Mouse (Mus musculus) embryonic fibroblast, embryonic 13.5 days (primary cell): ENCODE measurements around the gene Gja5. TPM values are rescaled to one million over a fixed set of nuclear protein-coding genes. Genes with fewer than 3 reads are reported as not detected.

Experiments used
- H3K27ac ChIP-seq: 2 replicates; pipeline ENCODE4 v1.5.1; 2012; ENCODE audit warnings: low read length, control low read depth, inconsistent platforms; ENCODE audit not compliant: insufficient read depth
- H3K4me1 ChIP-seq: 2 replicates; pipeline ENCODE4 v1.6.1; 2011; ENCODE audit warnings: low read length; ENCODE audit not compliant: control insufficient read depth, insufficient read depth
- H3K4me3 ChIP-seq: 2 replicates; pipeline ENCODE4 v1.5.1; 2011; ENCODE audit warnings: mild to moderate bottlenecking, control low read depth, low read length; ENCODE audit not compliant: insufficient read depth
- CTCF ChIP-seq: IDR thresholded peaks from 2 replicates; pipeline ENCODE4 v1.5.1; 2011; ENCODE audit warnings: mild to moderate bottlenecking, control low read depth, low read length, moderate library complexity, borderline replicate concordance; ENCODE audit not compliant: insufficient read depth
- POLR2A ChIP-seq: IDR thresholded peaks from 2 replicates; pipeline ENCODE4 v1.6.1; 2011; ENCODE audit warnings: low read depth, mild to moderate bottlenecking, control low read depth, low read length, moderate library complexity
- polyA plus RNA-seq: library from polyadenylated mRNA; stranded (reverse); fragments of >200 nt; gene quantifications from 2 replicates; pipeline ENCODE4 v1.2.4, GENCODE M21; 2011; ENCODE audit warnings: low read depth; ENCODE audit not compliant: missing spikeins, insufficient read length

The Gja5 gene
- polyA plus RNA-seq, 1 experiment = 0.47 TPM

- TF ChIP-seq POLR2A = no peak
- peak overlapping the region; percentile 25; the same call in 1 of the 2 replicates for H3K27ac ChIP-seq
Observed at GRCm38 (mm10) chr3:97025226-97025625, 120.7 kb downstream of the Gja5 start.

GRCm38 (mm10) chr3:97032053-97032496 is 127.6 kb downstream of the Gja5 start:
- Histone ChIP-seq H3K4me3 (no peak overlapping the region; the same call in 1 of the 2 replicates), H3K27ac (no peak overlapping the region)

More at GRCm38 (mm10) chr3:97025226-97025625, 120.7 kb downstream of the Gja5 start:
- Histone ChIP-seq H3K4me1 (peaks cover 7% of the 10 kb centered on the region; the same call in 1 of the 2 replicates), H3K4me3 (no peak overlapping the region)

DNA sequence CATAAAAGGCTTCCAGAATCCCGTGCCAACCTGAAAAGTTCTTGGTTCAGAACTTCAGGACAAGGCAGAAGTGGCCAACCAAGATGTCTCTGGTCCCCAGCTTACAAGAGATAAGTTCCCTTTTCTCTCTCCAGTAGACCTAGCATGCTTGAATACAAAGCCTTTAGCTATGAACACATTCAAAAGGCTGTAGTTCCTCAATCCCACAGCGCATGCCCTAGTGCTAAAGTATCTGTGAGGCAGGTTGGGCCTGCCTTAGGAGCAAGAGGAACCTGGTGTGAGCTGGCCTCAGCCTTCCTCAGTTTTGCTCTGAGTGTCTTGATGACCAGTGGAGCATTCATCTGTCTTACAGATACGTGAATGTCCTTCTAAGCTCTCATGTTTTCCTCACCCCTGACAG is 131.1 kb downstream of the Gja5 start:
- no peak for TF ChIP-seq CTCF
- TF ChIP-seq POLR2A = no peak
- Histone ChIP-seq H3K4me1 (peaks cover 3% of the 10 kb centered on the region; the same call in 1 of the 2 replicates), H3K27ac (no peak overlapping the region; the same call in 1 of the 2 replicates), H3K4me3 (no peak overlapping the region)

More at GRCm38 (mm10) chr3:97032053-97032496, 127.6 kb downstream of the Gja5 start:
- peaks cover 3% of the 10 kb centered on the region; the same call in 1 of the 2 replicates for H3K4me1 ChIP-seq
- TF ChIP-seq CTCF (no peak), POLR2A (no peak)

DNA sequence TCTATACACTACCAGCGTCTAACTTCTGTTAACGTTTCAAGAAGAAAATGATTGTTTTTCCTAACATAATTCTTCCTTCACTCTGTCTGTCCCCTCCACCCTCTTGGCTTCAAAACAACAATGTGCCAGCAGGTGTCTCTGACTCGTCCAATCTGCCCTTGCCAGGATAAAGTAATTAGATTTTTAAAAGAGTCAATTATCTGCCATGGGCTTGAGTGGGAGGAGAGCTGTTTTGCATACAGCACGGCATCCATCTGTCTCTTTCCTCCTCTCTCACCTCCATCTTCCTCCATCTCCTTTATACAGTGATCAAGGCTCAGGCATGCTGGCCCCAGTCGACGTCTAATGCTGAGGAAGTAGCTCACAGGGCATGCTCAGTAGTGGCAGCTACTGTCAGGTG is 132.6 kb downstream of the Gja5 start:
- TF ChIP-seq POLR2A = no peak
- TF ChIP-seq CTCF = no peak
- no peaks in the 10 kb centered on the region for H3K4me1 ChIP-seq

DNA sequence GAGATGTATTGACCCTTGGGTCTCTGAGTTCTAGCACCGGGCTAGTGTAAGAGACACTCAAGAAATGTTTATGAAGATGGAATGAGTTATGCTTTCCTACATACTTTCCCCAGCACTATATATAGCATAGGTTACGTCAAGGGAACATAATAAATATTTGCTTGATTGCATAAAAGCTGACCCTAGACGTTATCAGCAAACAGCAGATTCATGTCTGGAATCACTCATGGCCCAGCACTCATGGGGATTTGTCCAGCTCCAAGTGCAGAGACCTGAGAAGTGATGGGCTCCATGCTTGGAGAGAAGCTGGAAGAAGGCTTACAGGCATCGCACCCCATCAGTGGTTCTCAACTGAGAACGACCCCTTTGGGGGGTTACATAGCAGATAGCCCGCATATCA is 135.2 kb downstream of the Gja5 start:
- Histone ChIP-seq H3K4me1 (no peaks in the 10 kb centered on the region), H3K4me3 (no peak overlapping the region), H3K27ac (no peak overlapping the region)
- no peak for TF ChIP-seq POLR2A
- TF ChIP-seq CTCF = no peak

More for the DNA sequence above, 132.6 kb downstream of the Gja5 start:
- no peak overlapping the region for H3K4me3 ChIP-seq
- no peak overlapping the region for H3K27ac ChIP-seq

DNA sequence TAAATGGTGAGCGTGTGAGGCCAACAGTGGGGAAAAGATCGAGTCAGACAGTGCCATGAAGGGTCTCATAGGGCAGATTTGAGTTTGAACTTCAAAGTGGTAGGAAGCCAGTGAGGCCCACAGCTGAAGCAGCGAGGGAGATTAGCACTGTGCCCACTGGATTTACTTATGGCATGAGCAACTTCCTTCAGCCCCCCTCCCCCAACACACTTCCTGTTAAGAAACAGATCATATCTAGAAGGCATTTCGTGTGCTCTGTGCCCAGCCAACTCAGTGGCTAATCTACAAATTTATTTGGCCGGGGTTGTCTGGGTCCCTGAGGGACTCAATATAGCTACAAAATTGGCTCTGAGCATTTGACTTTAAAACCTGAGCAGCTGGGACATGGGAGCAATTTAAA is 139.7 kb downstream of the Gja5 start:
- Histone ChIP-seq H3K27ac (no peak overlapping the region), H3K4me3 (no peak overlapping the region), H3K4me1 (no peaks in the 10 kb centered on the region)
- TF ChIP-seq CTCF (no peak), POLR2A (no peak)

DNA sequence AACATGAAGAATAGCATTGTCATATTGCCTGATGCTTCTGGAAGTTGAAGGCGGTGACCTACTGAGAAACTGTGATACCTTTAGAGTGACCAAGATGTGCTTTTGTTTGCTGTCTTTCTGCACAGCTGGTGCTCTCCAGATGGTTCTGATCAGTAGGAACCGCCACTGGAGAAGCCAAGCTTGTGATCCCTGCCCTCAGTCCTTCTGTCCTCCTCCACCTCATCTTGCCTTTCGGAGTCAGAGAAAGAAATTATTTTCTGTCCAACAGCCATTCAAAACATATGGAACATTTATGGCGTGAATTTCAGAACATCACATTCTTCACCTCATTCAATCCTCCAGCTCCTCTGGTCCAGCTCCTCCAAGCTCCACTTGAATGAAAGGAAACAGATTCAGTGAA is 143.3 kb downstream of the Gja5 start:
- TF ChIP-seq POLR2A = no peak
- TF ChIP-seq CTCF = no peak
- Histone ChIP-seq H3K4me3 (no peak overlapping the region), H3K4me1 (no peaks in the 10 kb centered on the region), H3K27ac (no peak overlapping the region)

DNA sequence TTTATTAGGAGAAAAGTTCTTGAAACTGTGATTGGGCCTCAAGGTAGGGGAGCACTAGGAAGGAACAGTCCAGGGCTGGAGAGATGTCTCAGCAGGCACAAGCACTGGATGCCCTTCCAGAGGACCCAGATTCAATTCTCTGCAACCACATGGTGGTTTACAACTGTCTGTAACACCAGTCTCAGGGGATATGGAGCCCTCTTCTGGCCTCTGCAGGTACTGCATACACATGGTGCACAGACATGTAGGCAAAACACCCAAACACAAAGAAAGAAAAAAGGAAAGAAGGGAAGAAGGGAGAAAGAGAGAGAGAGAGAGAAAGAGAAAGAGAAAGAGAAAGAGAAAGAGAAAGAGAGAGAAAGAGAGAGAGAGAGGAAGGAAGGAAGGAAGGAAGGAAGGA is 143.9 kb downstream of the Gja5 start:
- H3K4me3 ChIP-seq = no peak overlapping the region
- H3K4me1 ChIP-seq = no peaks in the 10 kb centered on the region
- H3K27ac ChIP-seq = no peak overlapping the region
- TF ChIP-seq CTCF (no peak), POLR2A (no peak)

DNA sequence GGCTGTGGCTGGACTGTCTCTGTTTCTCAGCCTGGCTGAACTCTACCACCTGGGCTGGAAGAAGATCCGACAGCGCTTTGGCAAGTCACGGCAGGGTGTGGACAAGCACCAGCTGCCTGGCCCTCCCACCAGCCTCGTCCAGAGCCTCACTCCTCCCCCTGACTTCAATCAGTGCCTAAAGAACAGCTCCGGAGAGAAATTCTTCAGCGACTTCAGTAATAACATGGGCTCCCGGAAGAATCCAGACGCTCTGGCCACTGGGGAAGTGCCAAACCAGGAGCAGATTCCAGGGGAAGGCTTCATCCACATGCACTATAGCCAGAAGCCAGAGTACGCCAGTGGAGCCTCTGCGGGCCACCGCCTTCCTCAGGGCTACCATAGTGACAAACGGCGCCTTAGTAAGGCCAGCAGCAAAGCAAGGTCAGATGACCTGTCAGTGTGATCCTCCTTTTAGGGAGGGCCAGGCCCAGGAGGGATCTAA is 146.8 kb downstream of the Gja5 start:
- Histone ChIP-seq H3K4me1 (no peaks in the 10 kb centered on the region), H3K27ac (no peak overlapping the region), H3K4me3 (no peak overlapping the region)
- TF ChIP-seq POLR2A (no peak), CTCF (no peak)

DNA sequence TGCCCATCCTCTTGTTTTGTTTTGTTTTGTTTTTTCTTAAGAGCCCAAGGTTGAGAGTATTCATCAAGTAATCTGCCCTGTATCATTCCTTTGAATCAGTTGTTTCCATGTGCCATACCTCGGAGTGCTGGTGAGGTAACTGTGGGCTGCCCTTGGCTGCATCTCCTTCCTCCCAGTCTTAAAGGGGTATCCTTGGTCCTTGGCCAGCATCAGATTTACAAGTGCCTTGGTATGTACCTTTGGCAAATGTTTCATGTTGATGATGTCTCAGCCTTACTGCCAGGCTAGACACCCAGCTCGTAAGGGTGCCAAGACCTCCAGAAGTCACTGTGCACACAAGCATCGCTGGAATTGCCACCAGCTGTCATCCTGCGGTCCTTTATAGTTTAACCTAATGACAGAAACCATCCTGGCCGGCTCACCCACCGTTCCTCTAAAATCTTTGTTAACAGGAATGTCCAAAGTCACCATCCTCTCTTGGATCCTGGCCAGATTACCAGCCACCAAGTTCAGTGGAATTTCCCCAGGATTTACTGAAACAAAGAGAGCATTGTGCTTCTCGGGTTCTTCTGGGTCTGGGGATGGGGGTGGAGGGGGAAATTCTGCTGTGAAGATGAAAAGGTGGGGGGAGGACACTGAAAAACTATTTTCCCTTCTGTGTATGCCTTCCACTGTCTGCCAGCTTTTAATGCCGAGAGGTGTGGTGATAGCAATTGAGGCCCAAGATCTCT is 147.7 kb downstream of the Gja5 start:
- Histone ChIP-seq H3K27ac (no peak overlapping the region), H3K4me1 (no peaks in the 10 kb centered on the region), H3K4me3 (no peak overlapping the region)
- TF ChIP-seq CTCF (no peak), POLR2A (no peak)
